Mouse (Mus musculus) olfactory bulb, adult 2 months (tissue): Measurements from ENCODE around the gene Ap1b1.

Experiments used
- CTCF ChIP-seq: fragments of 200-500 bp; IDR thresholded peaks from 2 replicates; pipeline ENCODE4 v1.5.1; 2012; ENCODE audit warnings: low read depth, mild to moderate bottlenecking, low read length, moderate library complexity; ENCODE audit not compliant: insufficient read depth
- POLR2A ChIP-seq: fragments of 200-500 bp; IDR thresholded peaks from 2 replicates; pipeline ENCODE4 v1.6.1; 2012; ENCODE audit warnings: mild to moderate bottlenecking, low read depth, low read length, moderate library complexity; ENCODE audit not compliant: insufficient read depth

DNA sequence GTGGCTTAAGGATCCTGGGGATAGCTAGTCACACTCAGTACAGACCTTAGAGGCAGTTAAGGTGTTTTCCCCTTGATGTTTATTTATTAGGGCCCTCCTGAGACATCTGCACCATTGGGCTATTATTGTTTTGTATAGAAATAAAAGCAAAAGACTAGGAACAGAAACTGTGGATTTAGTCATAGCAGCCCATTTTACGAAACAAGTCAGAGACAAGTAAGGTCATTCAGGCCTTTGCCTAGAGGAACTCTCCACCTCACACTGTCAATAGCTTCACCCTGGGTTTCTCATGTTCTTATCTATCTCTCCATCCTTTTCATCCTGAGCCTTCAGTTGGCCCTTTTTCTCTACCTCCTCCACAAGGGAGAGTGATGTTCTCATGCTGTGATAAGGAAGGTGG is 38.5 kb downstream of the Ap1b1 start:
- TF ChIP-seq CTCF (no peak), POLR2A (no peak)
